Mouse (Mus musculus) T-helper 17 cell (primary cell): Measurements from ENCODE around the gene Pomc.
"Not testable (repeated sequence)": the region's sequence is repeated elsewhere in the genome, so short reads cannot be mapped to it uniquely, and the experiment has no call there.

ENCODE experiments used
- in situ Hi-C, 2 experiments: fragments of 300-600 bp; cut with MboI, MseI; formaldehyde crosslinking; loops; 1 replicate in 1 of 2; 2 replicates in 1 of 2; pipeline ENCODE4 v1.15.1; 2025; ENCODE audit warnings: high pct_unique_total_duplicates in 2 of 2

Pomc gene

DNA sequence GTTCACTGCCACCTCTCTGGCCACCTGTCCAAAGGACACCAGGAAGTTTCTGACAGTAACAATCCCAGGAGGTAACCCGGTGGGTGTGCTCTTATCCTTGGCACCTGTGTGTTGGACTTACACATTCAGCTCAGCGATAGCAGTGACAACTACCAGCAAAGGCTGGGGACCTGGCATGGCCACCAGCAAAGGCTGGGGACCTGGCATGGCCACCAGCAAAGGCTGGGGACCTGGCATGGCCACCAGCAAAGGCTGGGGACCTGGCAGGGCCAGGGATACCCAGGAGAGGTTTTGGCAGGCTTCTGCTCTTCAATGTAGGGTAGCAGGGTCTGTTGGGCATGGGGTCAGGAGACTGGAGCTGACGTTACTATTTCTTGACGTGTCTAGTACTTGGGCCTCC lies 12.4 kb downstream of the Pomc start:
- in situ Hi-C loops, result no loop called here

DNA sequence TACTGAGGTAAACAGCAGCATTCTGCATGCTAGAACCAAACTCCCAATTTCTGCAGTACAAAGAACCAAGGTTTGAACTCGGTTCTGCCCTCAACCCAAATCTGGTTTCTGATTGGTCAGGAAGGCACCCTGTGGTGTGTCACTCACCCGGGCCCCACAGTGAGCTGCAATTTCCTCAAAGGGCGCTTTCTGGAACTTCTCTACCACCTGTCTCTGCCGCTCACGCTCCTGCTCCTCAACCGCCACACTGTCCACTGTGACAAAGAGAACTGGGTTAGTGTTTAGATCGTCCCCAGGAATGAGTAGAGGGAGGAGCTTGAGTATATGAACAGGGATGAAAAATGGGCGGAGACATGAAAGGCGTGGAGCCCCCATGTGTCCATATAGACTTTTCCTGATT lies 13.6 kb downstream of the Pomc start:
- in situ Hi-C loops, result no loop called here

GRCm38 (mm10) chr12:3973169-3973568 lies 18.4 kb downstream of the Pomc start:
- in situ Hi-C loops, result not testable (repeated sequence)

- in situ Hi-C loops, result loop anchor here (5.0 kb wide), 2 partner anchors 96 to 101 kb away; partner anchors contain the start of gene Dnajc27 (in 1 of the 2)
These were observed 26.2 kb downstream of the Pomc start for GRCm38 (mm10) chr12:3980991-3981349.

- in situ Hi-C loops, result loop anchor here (5.0 kb wide), 2 partner anchors 96 to 101 kb away; partner anchors contain the start of gene Dnajc27 (in 1 of the 2)
These were observed 26.8 kb downstream of the Pomc start for GRCm38 (mm10) chr12:3981350-3982131.

GRCm38 (mm10) chr12:3982257-3982656 lies 27.5 kb downstream of the Pomc start:
- in situ Hi-C loops, result loop anchor here (5.0 kb wide), 2 partner anchors 95 to 100 kb away; partner anchors contain the start of gene Dnajc27 (in 1 of the 2)

DNA sequence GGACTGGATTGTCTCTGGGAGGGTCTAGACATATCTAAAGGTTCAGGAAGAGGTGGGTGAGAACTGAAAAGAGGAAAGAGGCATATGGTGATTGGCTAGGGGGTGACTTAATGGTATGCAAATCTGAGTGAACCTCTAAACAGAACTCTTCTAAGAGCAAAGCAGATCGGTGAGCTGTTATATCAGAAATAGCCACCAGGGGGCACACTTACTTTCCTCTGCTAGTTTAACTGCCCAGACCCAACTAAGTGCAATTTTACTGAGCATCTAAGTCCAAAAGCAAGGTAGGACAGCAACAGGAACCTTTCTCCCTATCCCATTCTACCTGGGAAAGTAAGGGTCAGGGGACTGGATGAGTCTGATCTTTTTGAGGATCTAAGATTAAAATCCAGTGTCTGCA lies 29.0 kb downstream of the Pomc start:
- in situ Hi-C loops, result loop anchor here (5.0 kb wide), 2 partner anchors 94 to 99 kb away; partner anchors contain the start of gene Dnajc27 (in 1 of the 2)

DNA sequence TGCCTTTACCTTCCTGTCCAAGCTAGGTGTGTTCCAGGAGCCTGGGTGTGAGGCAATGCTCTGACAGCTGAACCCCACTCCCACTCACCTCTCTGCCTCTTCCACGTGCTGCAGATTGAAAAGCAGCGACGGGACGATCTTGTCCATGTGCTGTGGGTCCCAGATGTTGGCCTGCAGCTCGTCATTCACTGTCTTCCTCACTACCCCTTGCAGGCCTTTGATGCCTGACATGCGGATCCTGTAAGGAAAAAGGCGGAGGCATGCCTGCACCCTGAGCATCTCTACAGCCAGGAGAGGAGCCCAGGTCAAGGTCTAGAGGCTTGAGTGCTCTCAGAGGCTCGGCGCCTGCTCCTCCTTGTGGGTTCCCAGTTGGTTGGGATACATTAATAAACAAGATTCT lies 29.7 kb downstream of the Pomc start:
- in situ Hi-C loops, result loop anchor here (5.0 kb wide), 2 partner anchors 93 to 98 kb away; partner anchors contain the start of gene Dnajc27 (in 1 of the 2)

DNA sequence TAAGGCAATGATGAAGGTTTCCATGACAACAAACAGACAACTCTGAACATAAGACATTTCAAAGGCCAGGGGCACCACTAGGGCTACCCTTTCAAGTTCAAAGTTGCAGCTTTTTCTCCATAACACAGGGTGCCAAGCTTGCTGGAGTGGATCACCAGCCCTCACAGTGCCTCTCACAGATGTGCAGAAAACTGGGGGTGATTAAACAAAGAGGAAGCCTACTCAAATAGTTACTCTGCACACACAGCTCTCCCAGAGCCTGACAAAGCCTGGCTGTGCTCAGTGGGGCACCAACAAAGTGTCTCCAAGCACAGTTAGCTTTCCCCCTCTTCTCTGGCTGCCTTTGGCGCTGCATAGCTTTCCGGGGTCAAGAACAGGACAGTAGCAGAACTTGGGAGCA lies 35.2 kb downstream of the Pomc start:
- in situ Hi-C loops, result no loop called here

DNA sequence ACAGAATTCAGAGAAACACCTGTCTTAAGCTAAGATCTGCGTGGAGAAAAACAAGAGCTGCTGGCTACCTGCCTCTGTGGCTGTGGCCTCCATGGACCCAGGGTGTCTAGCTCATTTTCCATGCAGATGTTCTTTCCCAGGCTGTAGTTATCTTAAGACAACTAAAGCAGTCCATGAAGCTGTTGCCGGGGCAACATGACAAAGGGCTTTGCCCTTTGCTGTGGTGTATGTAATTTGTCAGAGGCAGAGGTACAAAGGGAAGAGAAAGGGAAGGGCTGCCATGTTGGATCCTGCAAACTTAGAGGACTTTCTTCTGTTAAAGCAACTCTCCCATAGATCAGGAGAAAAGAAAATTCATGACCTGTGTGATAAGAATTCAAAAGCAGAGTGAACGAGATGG lies 36.3 kb downstream of the Pomc start:
- in situ Hi-C loops, result no loop called here

DNA sequence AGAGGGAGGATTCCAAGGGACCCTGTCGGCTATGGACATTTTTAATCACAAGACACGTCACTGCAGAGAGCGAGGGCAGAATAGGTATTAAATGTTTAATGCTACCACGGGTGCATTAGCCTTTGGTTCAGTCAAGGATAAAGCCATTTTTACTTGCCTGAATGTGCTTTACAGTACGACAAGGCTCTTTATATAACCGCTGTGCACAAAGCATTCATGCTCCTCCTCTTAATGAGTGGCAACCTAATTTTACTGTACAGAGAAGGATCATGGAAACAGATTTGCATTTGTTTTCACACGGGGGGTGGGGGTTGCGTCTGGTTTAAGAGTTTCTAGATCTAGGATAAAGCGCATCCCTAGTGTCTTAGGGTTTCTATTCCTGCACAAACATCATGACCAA lies 42.0 kb downstream of the Pomc start:
- in situ Hi-C loops, result no loop called here

DNA sequence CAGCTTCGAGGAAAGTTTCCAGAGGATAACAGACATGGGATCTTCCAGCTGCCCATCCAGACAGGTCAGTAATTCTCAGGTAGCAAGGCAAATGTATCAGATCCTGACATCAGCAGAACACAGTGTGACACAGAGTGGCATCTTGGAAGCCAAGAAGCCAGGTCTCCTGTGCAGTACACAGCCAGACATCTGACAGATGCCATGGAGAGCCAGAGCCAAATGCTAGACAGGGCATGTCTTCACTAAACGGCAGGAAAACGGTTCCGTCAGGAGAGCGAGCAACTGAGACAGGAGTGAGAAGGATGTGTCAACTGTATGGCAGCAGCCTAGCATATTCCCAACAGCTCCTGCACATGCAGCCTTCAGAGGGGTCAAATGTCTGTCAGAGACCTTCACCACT lies 45.7 kb downstream of the Pomc start:
- in situ Hi-C loops, result no loop called here

GRCm38 (mm10) chr12:4004648-4005047 lies 49.9 kb downstream of the Pomc start:
- in situ Hi-C loops, result no loop called here

DNA sequence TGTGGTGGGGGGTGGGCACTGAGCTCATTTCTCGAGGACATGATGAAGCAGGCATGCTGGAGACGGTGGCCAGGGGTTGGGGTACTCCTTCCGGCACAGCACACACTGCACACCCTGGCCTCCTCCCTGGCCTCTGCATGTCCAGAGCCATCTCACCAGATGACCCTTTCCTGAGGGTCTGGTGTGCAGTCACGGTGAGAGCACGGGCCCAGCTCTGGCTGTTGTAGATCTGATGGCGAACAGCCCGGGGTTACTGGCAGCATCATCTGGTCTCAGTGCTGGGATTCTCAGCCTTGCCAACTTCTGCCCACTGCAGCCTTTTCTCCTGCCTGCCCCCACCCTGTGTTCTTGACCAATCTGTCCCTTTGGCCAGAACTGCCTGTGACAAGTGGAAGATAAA lies 51.3 kb downstream of the Pomc start:
- in situ Hi-C loops, result no loop called here

DNA sequence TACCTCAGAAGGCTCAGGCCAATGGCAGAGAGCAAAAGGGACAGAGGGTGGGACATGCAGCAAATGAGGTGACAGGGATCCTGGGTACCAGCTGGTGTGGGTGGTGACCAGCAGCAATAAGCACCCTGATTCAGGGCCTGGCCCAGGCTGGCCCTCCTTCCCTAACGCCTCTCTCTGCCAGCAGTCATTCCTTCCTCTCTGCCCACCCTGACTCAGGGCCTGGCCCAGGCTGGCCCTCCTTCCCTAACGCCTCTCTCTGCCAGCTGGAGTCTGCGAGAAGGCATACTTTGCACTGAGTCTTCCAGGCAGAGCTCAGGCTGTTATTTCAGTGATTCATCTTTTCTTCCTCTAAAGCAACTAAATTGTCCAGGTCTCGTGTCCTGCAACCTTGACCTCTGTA lies 52.4 kb downstream of the Pomc start:
- in situ Hi-C loops, result no loop called here

DNA sequence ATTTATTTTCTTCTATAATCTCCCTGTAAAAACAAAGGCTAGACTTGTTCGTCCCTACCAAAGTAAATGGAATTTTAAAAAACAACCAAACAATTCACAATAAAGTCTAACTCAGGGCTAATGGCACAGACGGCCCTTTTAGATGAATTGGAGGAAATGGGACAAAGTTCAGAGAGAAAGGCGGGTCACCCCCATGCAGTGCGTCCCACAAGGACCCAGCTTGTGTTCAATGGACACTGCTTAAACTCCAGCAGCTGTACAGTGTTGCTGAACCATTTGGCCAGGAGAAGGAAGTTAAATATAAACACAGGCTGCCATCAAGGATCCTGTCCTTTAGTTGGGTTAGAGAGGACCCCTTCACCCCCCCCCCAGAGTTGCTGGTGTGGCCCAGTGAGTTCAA lies 53.0 kb downstream of the Pomc start:
- in situ Hi-C loops, result no loop called here

GRCm38 (mm10) chr12:4008731-4009130 lies 54.0 kb downstream of the Pomc start:
- in situ Hi-C loops, result no loop called here
